Mouse (Mus musculus) myocyte (in vitro differentiated cells): ENCODE data around the gene Fam222b. TPM values are rescaled to one million over a fixed set of nuclear protein-coding genes. Genes with fewer than 3 reads are reported as not detected.

Experiments used
- H3K27me3 ChIP-seq: one replicate; pipeline ENCODE4 v1.6.1; 2011; ENCODE audit not compliant: control insufficient read depth, insufficient read depth, insufficient read length
- H3K36me3 ChIP-seq: one replicate; pipeline ENCODE4 v1.6.1; 2011; ENCODE audit not compliant: control insufficient read depth, insufficient read depth
- H3K4me2 ChIP-seq: one replicate; pipeline ENCODE4 v1.6.1; 2011; ENCODE audit warnings: low read depth, control low read depth
- H3K4me3 ChIP-seq: one replicate; pipeline ENCODE4 v1.5.1; 2011; ENCODE audit warnings: mild to moderate bottlenecking, control low read depth, moderate library complexity
- H3K79me2 ChIP-seq: one replicate; pipeline ENCODE4 v1.6.1; 2011; ENCODE audit not compliant: control insufficient read depth, insufficient read depth
- H3ac ChIP-seq: one replicate; pipeline ENCODE4 v1.6.1; 2011; ENCODE audit not compliant: control insufficient read depth, insufficient read length
- CEBPB ChIP-seq: IDR thresholded peaks from 2 replicates; pipeline ENCODE4 v1.6.1; 2011; ENCODE audit warnings: mild to moderate bottlenecking, moderate library complexity; ENCODE audit not compliant: poor library complexity, insufficient read depth, severe bottlenecking
- E2F4 ChIP-seq: IDR thresholded peaks from one replicate; pipeline ENCODE4 v1.6.1; 2011; ENCODE audit warnings: mild to moderate bottlenecking, control low read depth, moderate library complexity; ENCODE audit not compliant: insufficient read depth
- MAX ChIP-seq: IDR thresholded peaks from one replicate; pipeline ENCODE4 v1.6.1; 2011; ENCODE audit warnings: low read depth, mild to moderate bottlenecking, control low read depth
- MYOD1 ChIP-seq, 3 experiments: IDR thresholded peaks; one replicate each; pipeline ENCODE4 v1.6.1; 2011; ENCODE audit warnings: control low read depth in 2 of 3, low read depth in 2 of 3, mild to moderate bottlenecking in 2 of 3, moderate library complexity in 1 of 3; ENCODE audit not compliant: insufficient read length in 2 of 3, control insufficient read depth in 1 of 3
- MYOG ChIP-seq, 3 experiments: IDR thresholded peaks; one replicate each; pipeline ENCODE4 v1.6.1; 2011; ENCODE audit warnings: control low read depth in 2 of 3, low read depth in 2 of 3, mild to moderate bottlenecking in 2 of 3; ENCODE audit not compliant: insufficient read length in 2 of 3, control insufficient read depth in 1 of 3, insufficient read depth in 1 of 3
- POLR2A ChIP-seq: IDR thresholded peaks from one replicate; pipeline ENCODE4 v1.6.1; 2011; ENCODE audit warnings: low read depth, mild to moderate bottlenecking, control low read depth, moderate library complexity; ENCODE audit not compliant: insufficient read length
- POLR2AphosphoS2 ChIP-seq: IDR thresholded peaks from one replicate; pipeline ENCODE4 v1.6.1; 2011; ENCODE audit warnings: low read depth, control low read depth; ENCODE audit not compliant: insufficient read length
- REST ChIP-seq: IDR thresholded peaks from one replicate; pipeline ENCODE4 v1.6.1; 2011; ENCODE audit warnings: mild to moderate bottlenecking, control low read depth, moderate library complexity; ENCODE audit not compliant: insufficient read depth, insufficient read length
- SRF ChIP-seq: IDR thresholded peaks from one replicate; pipeline ENCODE4 v1.6.1; 2011; ENCODE audit warnings: low read depth; ENCODE audit not compliant: control insufficient read depth, insufficient read length
- TCF12 ChIP-seq: IDR thresholded peaks from one replicate; pipeline ENCODE4 v1.6.1; 2011; ENCODE audit warnings: mild to moderate bottlenecking, control low read depth; ENCODE audit not compliant: poor library complexity, insufficient read depth, severe bottlenecking
- TCF3 ChIP-seq: IDR thresholded peaks from one replicate; pipeline ENCODE4 v1.6.1; 2011; ENCODE audit warnings: low read depth, control low read depth; ENCODE audit not compliant: insufficient read length
- USF1 ChIP-seq: IDR thresholded peaks from one replicate; pipeline ENCODE4 v1.6.1; 2011; ENCODE audit warnings: low read depth, mild to moderate bottlenecking, control low read depth, moderate library complexity
- polyA plus RNA-seq: library from polyadenylated mRNA; unstranded; fragments of >200 nt; fragmentation: generic; extraction: Trizol; gene quantifications from one replicate; pipeline ENCODE4 v1.2.1, GENCODE M21; 2012; ENCODE audit warnings: missing spikeins

The Fam222b gene
- polyA plus RNA-seq, 1 experiment = 16.1 TPM

DNA sequence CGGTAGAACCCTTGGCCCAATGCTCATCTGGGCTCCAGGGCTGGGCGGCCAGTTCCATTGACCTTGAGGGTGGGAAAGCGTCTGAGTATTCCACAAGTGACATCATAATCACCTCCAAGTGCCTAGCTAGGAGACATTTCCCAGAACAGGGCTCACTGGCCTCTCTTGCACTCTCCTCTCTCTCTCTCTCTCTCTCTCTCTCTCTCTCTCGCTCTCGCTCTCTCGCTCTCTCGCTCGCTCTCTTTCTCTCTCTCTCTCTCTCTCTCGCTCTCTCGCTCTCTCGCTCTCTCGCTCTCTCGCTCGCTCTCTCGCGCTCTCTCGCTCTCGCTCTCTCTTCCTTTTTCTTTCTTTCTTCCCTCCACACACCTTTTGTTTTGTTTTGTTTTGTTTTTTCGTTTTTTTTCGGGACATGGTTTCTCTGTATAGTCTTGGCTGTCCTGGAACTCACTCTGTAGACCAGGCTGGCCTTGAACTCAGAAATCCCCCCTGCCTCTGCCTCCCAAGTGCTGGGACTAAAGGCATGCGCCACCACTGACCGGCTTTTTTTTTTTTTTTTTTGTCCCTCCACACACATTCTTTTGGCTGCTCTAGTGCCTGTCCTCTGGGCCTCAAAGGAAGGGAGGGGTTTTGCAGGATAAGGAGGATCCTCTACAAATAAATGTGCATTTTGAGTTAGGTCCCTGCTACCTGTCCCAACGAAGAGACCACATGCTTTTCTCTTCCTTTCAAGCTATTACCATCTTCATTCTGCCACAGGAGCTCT, 100.8 kb downstream of the Fam222b start:
- no peak overlapping the region for H3K4me2 ChIP-seq
- no peak overlapping the region for H3K4me3 ChIP-seq
- no peaks in the 10 kb centered on the region for H3K27me3 ChIP-seq
- peaks cover 17% of the 10 kb centered on the region for H3K36me3 ChIP-seq
- H3K79me2 ChIP-seq = no peaks in the 10 kb centered on the region
- H3ac ChIP-seq = no peak overlapping the region
- TF ChIP-seq MYOD1 (IDR thresholded peaks at IDR 0.05; ENCODE audit: control insufficient read depth in 1 of 3, insufficient read length in 2 of 3, low read depth in 2 of 3) (no peak), TCF12 (no peak), POLR2A (no peak), MAX (no peak), MYOG (IDR thresholded peaks at IDR 0.05; ENCODE audit: control insufficient read depth in 1 of 3, insufficient read depth in 1 of 3, insufficient read length in 2 of 3, low read depth in 2 of 3) (no peak), REST (no peak)

DNA sequence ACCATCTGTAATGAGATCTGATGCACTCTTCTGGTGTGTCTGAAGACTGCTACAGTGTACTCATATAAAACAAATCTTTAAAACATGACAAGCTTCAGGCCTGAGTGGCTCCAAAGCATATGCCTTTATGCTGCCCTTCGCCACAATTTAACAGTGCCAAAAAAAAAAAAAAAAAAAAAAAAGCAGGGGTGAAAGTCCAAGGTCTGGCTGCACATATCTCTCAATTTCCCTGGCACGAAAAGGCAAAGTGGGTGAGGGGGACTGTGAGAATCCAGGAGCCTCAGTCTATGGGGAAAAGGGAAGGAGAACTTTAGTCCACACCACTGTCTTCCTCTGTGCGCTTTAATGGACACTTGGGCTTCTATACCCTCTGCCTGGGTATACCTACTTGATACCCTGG, 107.9 kb downstream of the Fam222b start:
- H3K4me2 ChIP-seq = no peak overlapping the region
- H3K36me3 ChIP-seq = peaks cover 4% of the 10 kb centered on the region
- TF ChIP-seq CEBPB = no peak
- no peak for TF ChIP-seq E2F4
- no peak for TF ChIP-seq USF1
- TF ChIP-seq REST = no peak
- TF ChIP-seq POLR2AphosphoS2 = no peak
- TF ChIP-seq MYOG (IDR thresholded peaks at IDR 0.05; ENCODE audit: control insufficient read depth in 1 of 3, insufficient read depth in 1 of 3, insufficient read length in 2 of 3, low read depth in 2 of 3) = no peak
- no peak for TF ChIP-seq SRF
- TF ChIP-seq TCF3 = no peak
- TF ChIP-seq POLR2A = no peak
- TF ChIP-seq MAX = no peak
- no peak for TF ChIP-seq MYOD1 (IDR thresholded peaks at IDR 0.05; ENCODE audit: control insufficient read depth in 1 of 3, insufficient read length in 2 of 3, low read depth in 2 of 3)
- TF ChIP-seq TCF12 = no peak
- H3ac ChIP-seq = no peak overlapping the region
- no peaks in the 10 kb centered on the region for H3K79me2 ChIP-seq
- no peak overlapping the region for H3K4me3 ChIP-seq
- no peaks in the 10 kb centered on the region for H3K27me3 ChIP-seq

DNA sequence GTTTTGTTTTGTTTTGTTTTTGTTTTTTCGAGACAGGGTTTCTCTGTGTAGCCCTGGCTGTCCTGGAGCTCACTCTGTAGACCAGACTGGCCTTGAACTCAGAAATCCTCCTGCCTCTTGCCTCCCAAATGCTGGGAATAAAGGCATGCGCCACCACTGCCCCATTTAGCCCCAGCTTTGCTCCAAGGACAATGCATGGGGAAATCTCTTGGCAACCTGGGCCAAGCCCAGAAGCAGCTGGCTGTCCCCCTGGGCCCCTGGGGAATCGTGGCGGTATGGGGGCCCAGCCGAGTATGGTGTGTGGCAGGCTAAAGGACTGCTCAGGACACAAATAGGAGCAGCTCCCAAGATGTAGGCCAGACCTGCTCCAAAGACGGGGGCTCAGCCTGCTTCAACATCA, 109.8 kb downstream of the Fam222b start:
- Histone ChIP-seq H3K27me3 (no peaks in the 10 kb centered on the region), H3K4me3 (no peak overlapping the region), H3K79me2 (no peaks in the 10 kb centered on the region), H3K36me3 (peaks cover 4% of the 10 kb centered on the region), H3ac (no peak overlapping the region), H3K4me2 (no peak overlapping the region)
- TF ChIP-seq CEBPB (no peak), REST (no peak), E2F4 (no peak), TCF12 (no peak), SRF (no peak), POLR2A (no peak), MYOG (IDR thresholded peaks at IDR 0.05; ENCODE audit: control insufficient read depth in 1 of 3, insufficient read depth in 1 of 3, insufficient read length in 2 of 3, low read depth in 2 of 3) (no peak), MYOD1 (IDR thresholded peaks at IDR 0.05; ENCODE audit: control insufficient read depth in 1 of 3, insufficient read length in 2 of 3, low read depth in 2 of 3) (no peak), POLR2AphosphoS2 (no peak), MAX (no peak), USF1 (no peak), TCF3 (no peak)

DNA sequence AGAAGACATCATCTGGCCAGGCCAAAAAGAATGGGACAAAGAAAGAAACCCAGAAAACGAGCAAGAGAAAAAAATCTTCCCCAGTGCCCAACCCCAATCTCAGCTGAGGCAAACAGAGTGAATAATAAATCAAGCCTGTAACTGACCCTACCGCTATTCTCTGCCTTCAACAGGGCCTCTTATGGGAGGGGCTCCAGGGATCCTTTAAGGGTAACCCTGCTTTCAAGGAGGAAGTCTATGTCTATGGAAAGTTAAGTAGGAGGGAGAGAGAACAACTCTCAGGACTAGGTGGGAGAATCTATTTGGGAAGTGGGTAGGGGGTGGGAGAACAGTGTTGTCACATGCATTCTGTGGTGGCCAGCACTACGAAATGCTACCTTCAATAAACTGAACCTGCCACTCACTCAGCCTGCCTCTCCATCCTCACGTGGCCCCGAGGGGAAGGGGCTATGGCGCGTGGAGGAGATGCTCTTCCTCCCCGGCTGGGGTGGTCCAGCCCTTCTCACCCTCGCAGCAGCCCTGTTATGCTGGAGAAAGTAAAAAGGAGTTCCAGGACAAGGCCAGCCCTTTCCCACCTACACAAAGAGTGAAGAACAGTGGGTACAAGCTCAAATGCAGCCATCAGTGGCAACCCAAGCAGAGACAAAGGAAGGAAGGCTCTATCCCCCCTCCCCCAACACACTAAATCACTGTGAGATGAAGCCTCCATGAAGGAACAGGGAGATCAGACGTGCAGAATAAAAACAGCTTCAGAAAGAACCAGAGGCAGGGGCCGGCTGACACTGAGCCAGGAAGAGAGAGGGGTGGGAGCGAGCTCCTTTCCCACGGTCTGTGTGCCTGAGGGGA, 111.1 kb downstream of the Fam222b start:
- Histone ChIP-seq H3ac (no peak overlapping the region), H3K4me2 (no peak overlapping the region), H3K36me3 (peaks cover 15% of the 10 kb centered on the region), H3K27me3 (no peaks in the 10 kb centered on the region), H3K79me2 (no peaks in the 10 kb centered on the region), H3K4me3 (no peak overlapping the region)
- no peak for TF ChIP-seq POLR2AphosphoS2
- TF ChIP-seq MAX = no peak
- no peak for TF ChIP-seq MYOD1 (IDR thresholded peaks at IDR 0.05; ENCODE audit: control insufficient read depth in 1 of 3, insufficient read length in 2 of 3, low read depth in 2 of 3)
- TF ChIP-seq SRF = no peak
- TF ChIP-seq TCF3 = no peak
- TF ChIP-seq REST = no peak
- no peak for TF ChIP-seq POLR2A
- no peak for TF ChIP-seq USF1
- TF ChIP-seq MYOG (IDR thresholded peaks at IDR 0.05; ENCODE audit: control insufficient read depth in 1 of 3, insufficient read depth in 1 of 3, insufficient read length in 2 of 3, low read depth in 2 of 3) = no peak
- no peak for TF ChIP-seq TCF12

Other genes starting within 250 kb of the Fam222b start
- not detected for gene Pipox, start 200.6 kb upstream of the Fam222b start, polyA plus RNA-seq
- not detected for gene Sez6, start 163.9 kb upstream of the Fam222b start, polyA plus RNA-seq
- 22.2 TPM for gene Phf12, start 111.9 kb upstream of the Fam222b start, polyA plus RNA-seq
- gene Dhrs13, start 62.4 kb upstream of the Fam222b start, polyA plus RNA-seq = 10.0 TPM
- gene Flot2, start 56.7 kb upstream of the Fam222b start, polyA plus RNA-seq = 78.8 TPM
- gene Eral1, start 14.3 kb upstream of the Fam222b start, polyA plus RNA-seq = 24.6 TPM
- 206 TPM for gene Traf4, start 70.9 kb downstream of the Fam222b start, polyA plus RNA-seq
- 9.6 TPM for gene Nek8, start 82.0 kb downstream of the Fam222b start, polyA plus RNA-seq
- gene Tlcd1, start 82.1 kb downstream of the Fam222b start, polyA plus RNA-seq = 17.4 TPM
- gene Rpl23a, start 88.9 kb downstream of the Fam222b start, polyA plus RNA-seq = 3,571 TPM
- gene Rab34, start 93.8 kb downstream of the Fam222b start, polyA plus RNA-seq = 88.8 TPM
- 0.14 TPM for gene Proca1, start 98.7 kb downstream of the Fam222b start, polyA plus RNA-seq
- gene Sdf2, start 151.1 kb downstream of the Fam222b start, polyA plus RNA-seq = 98.6 TPM
- gene Supt6, start 151.3 kb downstream of the Fam222b start, polyA plus RNA-seq = 42.3 TPM
- gene 2610507B11Rik, start 167.1 kb downstream of the Fam222b start, polyA plus RNA-seq = 65.8 TPM
- 0.20 TPM for gene BC030499, start 196.2 kb downstream of the Fam222b start, polyA plus RNA-seq
- 19.2 TPM for gene Spag5, start 206.9 kb downstream of the Fam222b start, polyA plus RNA-seq
- gene Aldoc, start 228.3 kb downstream of the Fam222b start, polyA plus RNA-seq = 1.7 TPM
- 50.2 TPM for gene Pigs, start 233.8 kb downstream of the Fam222b start, polyA plus RNA-seq
- 24.8 TPM for gene Unc119, start 248.8 kb downstream of the Fam222b start, polyA plus RNA-seq